Mouse (Mus musculus) MEL (cell line): ENCODE measurements at regions not wholly inside any gene's neighbourhood (a gene's known extent, or its start where the extent isn't known, plus 50 kb on each side); places are given as distances from the start of the nearest gene placed in this dataset.

ENCODE experiments used
- POLR2A ChIP-seq, 2 experiments: IDR thresholded peaks; 2 replicates each; pipeline ENCODE4 v1.6.1; 2011 to 2012; ENCODE audit warnings: low read length in 2 of 2, mild to moderate bottlenecking in 2 of 2, control low read depth in 1 of 2, improper control_type of control experiment in 1 of 2, low read depth in 1 of 2, moderate library complexity in 1 of 2; ENCODE audit not compliant: control insufficient read depth in 1 of 2, insufficient read depth in 1 of 2, poor library complexity in 1 of 2
- SMC3 ChIP-seq: IDR thresholded peaks from 2 replicates; pipeline ENCODE4 v1.6.1; 2011; ENCODE audit warnings: low read depth, low read length, improper control_type of control experiment
- ZC3H11A ChIP-seq: IDR thresholded peaks from 2 replicates; pipeline ENCODE4 v1.6.1; 2012; ENCODE audit warnings: low read depth, mild to moderate bottlenecking, inconsistent platforms, low read length, improper control_type of control experiment

DNA sequence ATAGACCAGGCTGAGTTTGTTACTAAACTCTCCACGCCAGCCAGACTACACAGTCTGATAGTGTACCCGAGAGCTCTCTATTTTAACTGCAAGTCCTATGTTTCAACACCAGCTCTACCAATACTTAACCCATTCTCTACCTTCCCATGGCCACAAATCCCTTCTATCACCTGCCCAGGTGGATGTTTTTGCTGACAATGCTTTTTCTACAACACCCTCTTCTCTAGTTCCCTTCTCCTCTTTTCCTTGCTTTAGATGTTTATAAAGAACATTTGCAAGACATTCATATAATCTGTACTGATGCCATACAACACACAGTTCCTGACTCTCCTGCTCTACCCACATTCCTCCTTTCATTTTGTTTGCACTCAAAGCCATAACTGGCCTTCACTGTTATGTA is 161.9 kb downstream of the 1500009L16Rik start:
- TF ChIP-seq SMC3 (no peak), POLR2A (IDR thresholded peaks at IDR 0.05; ENCODE audit: control insufficient read depth in 1 of 2, insufficient read depth in 1 of 2, low read depth in 1 of 2, low read length in 2 of 2, poor library complexity in 1 of 2) (no peak), ZC3H11A (no peak)
